Mouse (Mus musculus) myocyte (in vitro differentiated cells): Measurements from ENCODE around the gene Ahcyl1.

Source experiments
- MAX ChIP-seq: IDR thresholded peaks from one replicate; pipeline ENCODE4 v1.6.1; 2011; ENCODE audit warnings: low read depth, mild to moderate bottlenecking, control low read depth
- MYOD1 ChIP-seq, 3 experiments: IDR thresholded peaks; one replicate each; pipeline ENCODE4 v1.6.1; 2011; ENCODE audit warnings: control low read depth in 2 of 3, low read depth in 2 of 3, mild to moderate bottlenecking in 2 of 3, moderate library complexity in 1 of 3; ENCODE audit not compliant: insufficient read length in 2 of 3, control insufficient read depth in 1 of 3
- POLR2A ChIP-seq: IDR thresholded peaks from one replicate; pipeline ENCODE4 v1.6.1; 2011; ENCODE audit warnings: low read depth, mild to moderate bottlenecking, control low read depth, moderate library complexity; ENCODE audit not compliant: insufficient read length
- REST ChIP-seq: IDR thresholded peaks from one replicate; pipeline ENCODE4 v1.6.1; 2011; ENCODE audit warnings: mild to moderate bottlenecking, control low read depth, moderate library complexity; ENCODE audit not compliant: insufficient read depth, insufficient read length
- SRF ChIP-seq: IDR thresholded peaks from one replicate; pipeline ENCODE4 v1.6.1; 2011; ENCODE audit warnings: low read depth; ENCODE audit not compliant: control insufficient read depth, insufficient read length

DNA sequence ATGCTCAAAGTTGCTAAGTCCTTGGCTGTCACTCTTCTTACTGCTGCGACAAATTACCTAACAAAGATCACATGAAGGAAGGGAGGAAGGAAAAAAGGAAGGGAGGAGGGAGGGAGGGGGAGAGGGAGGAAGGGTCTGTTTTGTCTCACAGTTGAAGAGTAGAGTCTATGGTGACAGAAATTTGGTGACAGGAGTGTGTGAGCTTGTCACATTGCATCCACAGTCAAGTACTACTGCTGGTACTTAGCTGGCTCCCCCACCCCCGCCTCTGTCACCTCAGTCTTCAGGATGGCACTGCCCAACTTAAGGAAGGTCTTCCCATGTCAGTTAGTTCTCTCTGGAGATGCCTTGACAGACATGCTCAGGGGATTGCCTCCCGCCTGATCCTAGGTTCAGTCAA, 60.1 kb downstream of the Ahcyl1 start:
- TF ChIP-seq REST = no peak
- no peak for TF ChIP-seq MAX
- TF ChIP-seq POLR2A = no peak
- no peak for TF ChIP-seq MYOD1 (IDR thresholded peaks at IDR 0.05; ENCODE audit: control insufficient read depth in 1 of 3, insufficient read length in 2 of 3, low read depth in 2 of 3)
- no peak for TF ChIP-seq SRF
